10 mouse cellular contexts compared by ENCODE assay signal in genomic region chr10:116996236-116996600, GRCm38 (mm10). TPM values are rescaled to one million over a fixed set of nuclear protein-coding genes. Genes with fewer than 3 reads are reported as not detected.
A peak's percentile ranks its signal among the peaks of the same experiment; 100 is the strongest.
DNase-seq lines count a peak whose midpoint lies in the region; ATAC-seq and TF ChIP-seq lines count a peak whose summit lies in the region.
"Had no signal": no experiment of that assay in that cellular context is flagged by ENCODE, and none has a peak within 500 bp of the region (broad histone marks: within the 10 kb centered on the region; RNA-seq: fewer than 3 reads in every experiment).

No protein-coding gene starts in this region.

- no peak for TF ChIP-seq EP300 in MEL (IDR thresholded peaks at IDR 0.05; ENCODE audit: low read depth in 1 of 2, low read length in 2 of 2)
- TF ChIP-seq EP300 in lung, postnatal 0 days (IDR thresholded peaks at IDR 0.05), result no peak

- H3K4me1 ChIP-seq in MEL (ENCODE audit: control insufficient read depth in 1 of 2, insufficient read depth in 2 of 2, low read length in 2 of 2), result no peaks in the 10 kb centered on the region
- peaks cover 6% of the 10 kb centered on the region; the same call in 1 of the 2 replicates for H3K4me1 ChIP-seq in intestine, postnatal 0 days (replicated peaks; ENCODE audit: control insufficient read depth, insufficient read depth, low read length)
- peaks cover 3% of the 10 kb centered on the region; the same call in 1 of the 2 replicates for H3K4me1 ChIP-seq in lung, postnatal 0 days (ENCODE audit: insufficient read depth, low read depth, low read length)
- H3K4me1 ChIP-seq in midbrain, embryonic 13.5 days (replicated peaks), result no peaks in the 10 kb centered on the region
- H3K4me1 ChIP-seq: neural tube, embryonic 13.5 days had no signal

- H3K9ac ChIP-seq in MEL (ENCODE audit: control insufficient read depth, low read depth, low read length, poor library complexity, severe bottlenecking), result no peak overlapping the region
- no peak overlapping the region for H3K9ac ChIP-seq in intestine, postnatal 0 days (ENCODE audit: low read depth, low read length)
- H3K9ac ChIP-seq in lung, postnatal 0 days (replicated peaks; ENCODE audit: low read depth), result no peak overlapping the region
- H3K9ac ChIP-seq in midbrain, embryonic 13.5 days (replicated peaks), result no peak overlapping the region
- H3K9ac ChIP-seq: neural tube, embryonic 13.5 days had no signal

- DNase-seq in MEL (ENCODE audit: low read depth, low spot score), result peak; percentile 5
- peak; percentile 37 for DNase-seq in gastrocnemius, postnatal 10 days
- DNase-seq in lung, postnatal 0 days (ENCODE audit: low spot score), result peak; percentile 79
- peak; percentile 66 to 78 for DNase-seq in urinary bladder, postnatal 36 days (ENCODE audit: low spot score in 2 of 2)
- no peak for DNase-seq in left cerebral cortex, postnatal 36 days (ENCODE audit: low spot score in 2 of 2)
- DNase-seq in embryo, embryonic 11 days, result no peak

- H3K9me3 ChIP-seq in MEL (replicated peaks; ENCODE audit: insufficient read depth, low read length), result no peaks in the 10 kb centered on the region
- no peaks in the 10 kb centered on the region for H3K9me3 ChIP-seq in intestine, postnatal 0 days (ENCODE audit: control insufficient read depth)
- H3K9me3 ChIP-seq in lung, postnatal 0 days (ENCODE audit: low read length), result no peaks in the 10 kb centered on the region
- H3K9me3 ChIP-seq in midbrain, embryonic 13.5 days, result no peaks in the 10 kb centered on the region
- H3K9me3 ChIP-seq: neural tube, embryonic 13.5 days had no signal

- peak; percentile 97 for ATAC-seq in intestine, postnatal 0 days
- peak; percentile 92 for ATAC-seq in lung, postnatal 0 days
- no peak for ATAC-seq in midbrain, embryonic 13.5 days

- intact Hi-C loops in left cerebral cortex, postnatal 36 days (cut with DNase I), result no loop called here

- 12% methylated on average over 6 of the region's 6 CpGs for WGBS in intestine, postnatal 0 days
- WGBS in lung, postnatal 0 days, result 40% methylated on average over 6 of the region's 6 CpGs
- WGBS in midbrain, embryonic 13.5 days, result 84% methylated on average over 6 of the region's 6 CpGs

- no peak overlapping the region for H3K27ac ChIP-seq in MEL (ENCODE audit: control insufficient read depth, low read depth, low read length)
- peak overlapping the region; percentile 60 for H3K27ac ChIP-seq in intestine, postnatal 0 days (ENCODE audit: low read depth, low read length)
- H3K27ac ChIP-seq in lung, postnatal 0 days (ENCODE audit: low read length), result no peak overlapping the region
- no peak overlapping the region for H3K27ac ChIP-seq in midbrain, embryonic 13.5 days
- H3K27ac ChIP-seq: neural tube, embryonic 13.5 days had no signal

- H3K27me3 ChIP-seq in MEL (ENCODE audit: control insufficient read depth in 1 of 2, insufficient read depth in 2 of 2, low read length in 2 of 2), result peaks cover 0 to 2% of the 10 kb centered on the region in 2 experiments; a peak in 1 of 4 replicates
- no peaks in the 10 kb centered on the region for H3K27me3 ChIP-seq in intestine, postnatal 0 days (replicated peaks; ENCODE audit: control insufficient read depth, insufficient read depth, low read length)
- no peaks in the 10 kb centered on the region for H3K27me3 ChIP-seq in lung, postnatal 0 days (replicated peaks; ENCODE audit: insufficient read depth, low read length)
- no peaks in the 10 kb centered on the region for H3K27me3 ChIP-seq in midbrain, embryonic 13.5 days
- H3K27me3 ChIP-seq: neural tube, embryonic 13.5 days had no signal

- no peaks in the 10 kb centered on the region for H3K79me2 ChIP-seq in MEL (ENCODE audit: control insufficient read depth, insufficient read depth, low read length, poor library complexity)

- no peak overlapping the region for H3K4me3 ChIP-seq in MEL (ENCODE audit: control insufficient read depth in 1 of 2, insufficient read depth in 1 of 2, low read depth in 2 of 2, low read length in 2 of 2)
- no peak overlapping the region for H3K4me3 ChIP-seq in intestine, postnatal 0 days (ENCODE audit: low read depth, low read length)
- no peak overlapping the region for H3K4me3 ChIP-seq in lung, postnatal 0 days (ENCODE audit: low read depth, low read length)
- no peak overlapping the region for H3K4me3 ChIP-seq in midbrain, embryonic 13.5 days (replicated peaks)
- H3K4me3 ChIP-seq: neural tube, embryonic 13.5 days had no signal

- TF ChIP-seq CTCF in MEL (IDR thresholded peaks at IDR 0.05 in 2 of 3, conservative IDR thresholded peaks at IDR 0.05 in 1 of 3; ENCODE audit: control insufficient read depth in 1 of 3, insufficient read depth in 1 of 3, low read depth in 2 of 3, low read length in 3 of 3, poor library complexity in 1 of 3, severe bottlenecking in 1 of 3), result no peak
- TF ChIP-seq CTCF in intestine, postnatal 0 days (IDR thresholded peaks at IDR 0.05; ENCODE audit: low read depth), result no peak
- TF ChIP-seq CTCF in lung, postnatal 0 days (IDR thresholded peaks at IDR 0.05), result no peak

- TF ChIP-seq POLR2A in MEL (IDR thresholded peaks at IDR 0.05; ENCODE audit: control insufficient read depth in 1 of 2, insufficient read depth in 1 of 2, low read depth in 1 of 2, low read length in 2 of 2, poor library complexity in 1 of 2), result no peak

- 0 out of 2 replicates have a peak overlapping the region, but pooled peaks have one; percentile 30 for H3K4me2 ChIP-seq in intestine, postnatal 0 days (replicated peaks; ENCODE audit: low read depth)
- no peak overlapping the region for H3K4me2 ChIP-seq in lung, postnatal 0 days (replicated peaks; ENCODE audit: low read depth, low read length)
- no peak overlapping the region for H3K4me2 ChIP-seq in midbrain, embryonic 13.5 days (replicated peaks)
- H3K4me2 ChIP-seq: neural tube, embryonic 13.5 days had no signal

- no peak for TF ChIP-seq RAD21 in MEL (IDR thresholded peaks at IDR 0.05; ENCODE audit: low read depth, low read length)

- no peaks in the 10 kb centered on the region for H3K36me3 ChIP-seq in MEL (ENCODE audit: control insufficient read depth in 1 of 2, insufficient read depth in 2 of 2, low read length in 2 of 2)
- H3K36me3 ChIP-seq in intestine, postnatal 0 days (ENCODE audit: control insufficient read depth, insufficient read depth), result no peaks in the 10 kb centered on the region
- no peaks in the 10 kb centered on the region for H3K36me3 ChIP-seq in lung, postnatal 0 days (ENCODE audit: insufficient read depth, low read length)
- H3K36me3 ChIP-seq in midbrain, embryonic 13.5 days, result no peaks in the 10 kb centered on the region
- H3K36me3 ChIP-seq: neural tube, embryonic 13.5 days had no signal

TF ChIP-seq in MEL, 35 proteins besides CTCF, POLR2A, EP300 and RAD21:
- no peak for TF ChIP-seq POLR2AphosphoS2 (IDR thresholded peaks at IDR 0.05; ENCODE audit: low read length)

RNA-seq across cellular contexts. Expression of gene Best3, which starts 10.1 kb away (rescaled TPM):
- not detected in 2 replicates for total RNA-seq in MEL (2012; rRNA removed)
- polyA plus RNA-seq in MEL (2012; ENCODE audit: insufficient read depth in 1 of 2, insufficient read length in 2 of 2, low read depth in 1 of 2, low replicate concordance in 2 of 2, missing spikeins in 1 of 2), result not detected
- 1 to 10 TPM; 5.6 to 7.6 TPM for total RNA-seq in gastrocnemius, postnatal 10 days (2021)
- polyA plus RNA-seq in intestine, postnatal 0 days (2015; fragmentation: Nextera tagmentation; extraction: Ambion mirVana), result not detected in 2 replicates
- polyA plus RNA-seq in lung, postnatal 0 days (2015; fragmentation: Nextera tagmentation; extraction: Ambion mirVana), result 0.15 and 0.43 TPM in 2 replicates
- total RNA-seq in left cerebral cortex, postnatal 36 days (2021), result under 1 TPM; 0.12 to 0.27 TPM
- polyA plus RNA-seq in midbrain, embryonic 13.5 days (2015; fragmentation: Nextera tagmentation; extraction: Ambion mirVana), result 0.09 and 0.15 TPM in 2 replicates
- polyA plus RNA-seq: neural tube, embryonic 13.5 days had no signal

RNA-seq across cellular contexts. Expression of gene Gm10271, which starts 23.8 kb away (rescaled TPM):
- not detected in 2 replicates for total RNA-seq in MEL (2012; rRNA removed)
- polyA plus RNA-seq in MEL (2012; ENCODE audit: insufficient read depth in 1 of 2, insufficient read length in 2 of 2, low read depth in 1 of 2, low replicate concordance in 2 of 2, missing spikeins in 1 of 2), result not detected
- not detected for total RNA-seq in gastrocnemius, postnatal 10 days (2021)
- not detected in 2 replicates for polyA plus RNA-seq in intestine, postnatal 0 days (2015; fragmentation: Nextera tagmentation; extraction: Ambion mirVana)
- polyA plus RNA-seq in lung, postnatal 0 days (2015; fragmentation: Nextera tagmentation; extraction: Ambion mirVana), result not detected in 2 replicates
- total RNA-seq in left cerebral cortex, postnatal 36 days (2021), result not detected
- not detected in 2 replicates for polyA plus RNA-seq in midbrain, embryonic 13.5 days (2015; fragmentation: Nextera tagmentation; extraction: Ambion mirVana)
- total RNA-seq: ES-E14 had no signal
- polyA plus RNA-seq: neural tube, embryonic 13.5 days had no signal

RNA-seq across cellular contexts. Expression of gene Rab3ip, which starts 45.6 kb away (rescaled TPM):
- total RNA-seq in MEL (2012; rRNA removed), result 15.2 and 16.8 TPM in 2 replicates
- 10 to 100 TPM in 1 of 2 experiments, not detected in 1; 23.2 TPM for polyA plus RNA-seq in MEL (2012; ENCODE audit: insufficient read depth in 1 of 2, insufficient read length in 2 of 2, low read depth in 1 of 2, low replicate concordance in 2 of 2, missing spikeins in 1 of 2)
- 10 to 100 TPM; 17.9 to 18.7 TPM for total RNA-seq in gastrocnemius, postnatal 10 days (2021)
- polyA plus RNA-seq in intestine, postnatal 0 days (2015; fragmentation: Nextera tagmentation; extraction: Ambion mirVana), result 20.9 and 21.9 TPM in 2 replicates
- 29.5 and 34.2 TPM in 2 replicates for polyA plus RNA-seq in lung, postnatal 0 days (2015; fragmentation: Nextera tagmentation; extraction: Ambion mirVana)
- total RNA-seq in left cerebral cortex, postnatal 36 days (2021), result 10 to 100 TPM; 41.7 to 50.6 TPM
- 43.9 and 44.2 TPM in 2 replicates for polyA plus RNA-seq in midbrain, embryonic 13.5 days (2015; fragmentation: Nextera tagmentation; extraction: Ambion mirVana)

RNA-seq across cellular contexts. Expression of gene Lrrc10, which starts 48.9 kb away (rescaled TPM):
- not detected in 2 replicates for total RNA-seq in MEL (2012; rRNA removed)
- under 1 TPM in 1 of 2 experiments, not detected in 1; 0.18 TPM for polyA plus RNA-seq in MEL (2012; ENCODE audit: insufficient read depth in 1 of 2, insufficient read length in 2 of 2, low read depth in 1 of 2, low replicate concordance in 2 of 2, missing spikeins in 1 of 2)
- not detected for total RNA-seq in gastrocnemius, postnatal 10 days (2021)
- not detected in 2 replicates for polyA plus RNA-seq in intestine, postnatal 0 days (2015; fragmentation: Nextera tagmentation; extraction: Ambion mirVana)
- 0.45 and 0.58 TPM in 2 replicates for polyA plus RNA-seq in lung, postnatal 0 days (2015; fragmentation: Nextera tagmentation; extraction: Ambion mirVana)
- not detected for total RNA-seq in left cerebral cortex, postnatal 36 days (2021)
- not detected in 2 replicates for polyA plus RNA-seq in midbrain, embryonic 13.5 days (2015; fragmentation: Nextera tagmentation; extraction: Ambion mirVana)
- polyA plus RNA-seq: neural tube, embryonic 13.5 days had no signal

Comparison
In these comparisons a context has a peak if more than half of its experiments do, and no peak if none do; other contexts are left out.
1. DNase-seq: peak in MEL (single experiment), gastrocnemius, postnatal 10 days (single experiment), lung, postnatal 0 days (single experiment) and urinary bladder, postnatal 36 days (2 of 2); none in left cerebral cortex, postnatal 36 days (0 of 2) and embryo, embryonic 11 days (single experiment).